Mouse (Mus musculus): ENCODE data around the gene Hipk4.

GRCm38 (mm10) chr7:27552070-27552469, 29.0 kb downstream of the Hipk4 start:
- TF ChIP-seq CTCF (IDR thresholded peaks at IDR 0.05; ENCODE audit: extremely low read depth, insufficient read depth, insufficient read length, insufficient replicate concordance) (no peak), POLR2A (IDR thresholded peaks at IDR 0.05; ENCODE audit: low read depth, low read length) (no peak)
